Mouse (Mus musculus): ENCODE results near the gene Kdm5b. TPM values are rescaled to one million over a fixed set of nuclear protein-coding genes. Genes with fewer than 3 reads are reported as not detected.

Kdm5b gene
- total RNA-seq, 2 experiments from 2014 or later, result 25.5 to 25.8 TPM

Other genes starting within 250 kb of the Kdm5b start
- gene Ppfia4, start 227.2 kb upstream of the Kdm5b start, total RNA-seq (2021), result 1 to 10 TPM; 2.8 to 3.5 TPM
- 10 to 100 TPM; 22.6 to 22.8 TPM for gene Tmem183a, start 198.2 kb upstream of the Kdm5b start, total RNA-seq (2021)
- not detected for gene 4933406M09Rik, start 174.2 kb upstream of the Kdm5b start, total RNA-seq (2021)
- 10 to 100 TPM; 26.0 to 28.4 TPM for gene Cyb5r1, start 154.6 kb upstream of the Kdm5b start, total RNA-seq (2021)
- gene Adipor1, start 144.8 kb upstream of the Kdm5b start, total RNA-seq (2021), result 100 to 1,000 TPM; 137 to 142 TPM
- 10 to 100 TPM; 18.1 to 19.9 TPM for gene Klhl12, start 104.6 kb upstream of the Kdm5b start, total RNA-seq (2021)
- gene Rabif, start 65.5 kb upstream of the Kdm5b start, total RNA-seq (2021), result 10 to 100 TPM; 10.4 to 10.6 TPM
- gene Mgat4e, start 10.5 kb upstream of the Kdm5b start, total RNA-seq (2021), result not detected
- not detected for gene Syt2, start 86.5 kb downstream of the Kdm5b start, total RNA-seq (2021)